Mouse (Mus musculus) liver, adult 2 months (tissue): Measurements from ENCODE around the gene Gnl2. TPM values are rescaled to one million over a fixed set of nuclear protein-coding genes. Genes with fewer than 3 reads are reported as not detected.

Experiments used
- DNase-seq: peaks from one replicate; pipeline ENCODE4 v3.0.0-alpha.2; 2011; ENCODE audit warnings: low read depth, low spot score; ENCODE audit errors: extremely low read depth
- H3K27ac ChIP-seq: fragments of 200-500 bp; replicated peaks from 2 replicates; pipeline ENCODE4 v1.5.1; 2012; ENCODE audit warnings: low read depth, mild to moderate bottlenecking, control low read depth, inconsistent platforms, low read length; ENCODE audit not compliant: insufficient read depth
- H3K27me3 ChIP-seq: fragments of 200-500 bp; 2 replicates; pipeline ENCODE4 v1.6.1; 2012; ENCODE audit warnings: mild to moderate bottlenecking, moderate library complexity, low read length, inconsistent platforms; ENCODE audit not compliant: control insufficient read depth, insufficient read depth
- H3K36me3 ChIP-seq: fragments of 200-500 bp; 2 replicates; pipeline ENCODE4 v1.6.1; 2012; ENCODE audit warnings: low read length, inconsistent platforms; ENCODE audit not compliant: control insufficient read depth, insufficient read depth
- H3K4me1 ChIP-seq: fragments of 200-500 bp; 2 replicates; pipeline ENCODE4 v1.6.1; 2011; ENCODE audit warnings: low read length; ENCODE audit not compliant: control insufficient read depth, insufficient read depth
- H3K4me3 ChIP-seq: fragments of 200-500 bp; 2 replicates; pipeline ENCODE4 v1.5.1; 2011; ENCODE audit warnings: low read depth, mild to moderate bottlenecking, control low read depth, low read length, moderate library complexity; ENCODE audit not compliant: insufficient read depth
- H3K79me2 ChIP-seq: fragments of 200-500 bp; 2 replicates; pipeline ENCODE4 v1.6.1; 2012; ENCODE audit warnings: inconsistent platforms, mild to moderate bottlenecking, low read length, moderate library complexity; ENCODE audit not compliant: control insufficient read depth, insufficient read depth
- H3K9ac ChIP-seq: fragments of 200-500 bp; 2 replicates; pipeline ENCODE4 v1.6.1; 2012; ENCODE audit warnings: low read depth, mild to moderate bottlenecking, control low read depth, inconsistent platforms, low read length
- CTCF ChIP-seq: fragments of 200-500 bp; IDR thresholded peaks from 2 replicates; pipeline ENCODE4 v1.5.1; 2011; ENCODE audit warnings: low read depth, low read length, control low read depth
- POLR2A ChIP-seq: fragments of 200-500 bp; IDR thresholded peaks from 2 replicates; pipeline ENCODE4 v1.6.1; 2011; ENCODE audit warnings: low read length, control low read depth; ENCODE audit not compliant: insufficient read depth; ENCODE audit errors: extremely low read depth
- WGBS: fragments of 180-500 bp; shearing (Covaris S2); methylation state at CpG from one replicate; pipeline ENCODE4 v1.1.7; 2018; 5-methylcytosine and 5-hydroxymethylcytosine counted together
- polyA plus RNA-seq: library from polyadenylated mRNA; depleted of rRNA; stranded (reverse); fragments of >200 nt; gene quantifications from 2 replicates; pipeline ENCODE4 v1.2.3, GENCODE M21; 2012; rRNA removed
- total RNA-seq: library from RNA; depleted of rRNA; stranded (reverse); fragments of >200 nt; gene quantifications from 2 replicates; pipeline ENCODE4 v1.2.3, GENCODE M21; 2014; rRNA removed

Gnl2 gene
- total and polyA plus RNA-seq, 2 experiments: 13.7 to 22.0 TPM

GRCm38 (mm10) chr4:125099458-125099857 lies 83.1 kb downstream of the Gnl2 start:
- peak; percentile 47 for DNase-seq
- H3K4me1 ChIP-seq: no peaks in the 10 kb centered on the region

DNA sequence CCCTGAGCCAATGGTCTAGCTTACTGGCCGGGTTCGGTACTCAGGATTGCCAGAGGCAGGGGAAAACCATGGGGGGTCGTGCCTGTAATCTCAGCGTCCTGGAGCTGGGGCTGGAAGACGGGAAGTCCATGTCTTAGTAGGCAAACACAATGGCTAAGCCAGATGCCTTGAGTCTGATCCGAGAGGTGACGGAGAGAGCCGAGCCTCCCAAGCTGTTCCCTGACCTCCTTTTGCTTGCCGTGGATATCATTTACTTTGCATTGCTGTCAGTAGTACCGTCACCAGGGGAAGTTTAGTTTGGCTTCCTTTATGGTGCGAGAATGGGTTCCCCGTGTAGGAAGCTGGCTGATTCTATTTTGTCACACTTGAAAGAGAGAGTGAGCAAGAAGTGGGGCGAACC lies 84.9 kb downstream of the Gnl2 start:
- Histone ChIP-seq H3K9ac (no peak overlapping the region), H3K27me3 (no peaks in the 10 kb centered on the region), H3K4me1 (no peaks in the 10 kb centered on the region), H3K79me2 (peaks cover 3% of the 10 kb centered on the region; the same call in 1 of the 2 replicates), H3K4me3 (no peak overlapping the region), H3K36me3 (peaks cover 4% of the 10 kb centered on the region; the same call in 1 of the 2 replicates), H3K27ac (no peak overlapping the region)
- TF ChIP-seq POLR2A (no peak), CTCF (no peak)
- WGBS: 90% methylated on average over 13 of the region's 13 CpGs
- DNase-seq: no peak

More at GRCm38 (mm10) chr4:125099458-125099857, 83.1 kb downstream of the Gnl2 start:
- no peak overlapping the region for H3K4me3 ChIP-seq
- WGBS: 9% methylated on average over 8 of the region's 8 CpGs
- no peaks in the 10 kb centered on the region for H3K27me3 ChIP-seq
- peaks cover 3% of the 10 kb centered on the region; the same call in 1 of the 2 replicates for H3K79me2 ChIP-seq
- peaks cover 4% of the 10 kb centered on the region; the same call in 1 of the 2 replicates for H3K36me3 ChIP-seq
- H3K9ac ChIP-seq: no peak overlapping the region
- H3K27ac ChIP-seq: no peak overlapping the region
- TF ChIP-seq POLR2A (no peak), CTCF (peak; percentile 85)

Other genes starting within 250 kb of the Gnl2 start
- gene Mtf1, start 214.5 kb upstream of the Gnl2 start, total RNA-seq: 4.3 and 5.5 TPM in 2 replicates
- 5.1 and 6.0 TPM in 2 replicates for gene Mtf1, start 214.5 kb upstream of the Gnl2 start, polyA plus RNA-seq
- gene Yrdc, start 165.9 kb upstream of the Gnl2 start, total RNA-seq: 17.0 and 19.3 TPM in 2 replicates
- gene Yrdc, start 165.9 kb upstream of the Gnl2 start, polyA plus RNA-seq: 25.1 and 36.9 TPM in 2 replicates
- 35.5 and 41.5 TPM in 2 replicates for gene 1110065P20Rik, start 165.4 kb upstream of the Gnl2 start, total RNA-seq
- gene 1110065P20Rik, start 165.4 kb upstream of the Gnl2 start, polyA plus RNA-seq: 43.5 and 49.9 TPM in 2 replicates
- gene Maneal, start 154.4 kb upstream of the Gnl2 start, total RNA-seq: under 0.01 TPM in 1 of 2 replicates, not detected in the other
- not detected in 2 replicates for gene Maneal, start 154.4 kb upstream of the Gnl2 start, polyA plus RNA-seq
- gene Epha10, start 135.7 kb upstream of the Gnl2 start, total RNA-seq: not detected in 2 replicates
- not detected in 2 replicates for gene Epha10, start 135.7 kb upstream of the Gnl2 start, polyA plus RNA-seq
- 3.4 and 4.1 TPM in 2 replicates for gene 9930104L06Rik, start 79.5 kb upstream of the Gnl2 start, total RNA-seq
- 4.7 and 9.2 TPM in 2 replicates for gene 9930104L06Rik, start 79.5 kb upstream of the Gnl2 start, polyA plus RNA-seq
- 0.37 and 1.0 TPM in 2 replicates for gene Cdca8, start 77.3 kb upstream of the Gnl2 start, total RNA-seq
- gene Cdca8, start 77.3 kb upstream of the Gnl2 start, polyA plus RNA-seq: 0.67 and 0.91 TPM in 2 replicates
- gene Rspo1, start 30.2 kb upstream of the Gnl2 start, total RNA-seq: 0.09 TPM in 1 of 2 replicates, not detected in the other
- 0.37 and 0.56 TPM in 2 replicates for gene Rspo1, start 30.2 kb upstream of the Gnl2 start, polyA plus RNA-seq
- 0.09 TPM in 1 of 2 replicates, not detected in the other for gene Dnali1, start 49.1 kb downstream of the Gnl2 start, total RNA-seq
- gene Dnali1, start 49.1 kb downstream of the Gnl2 start, polyA plus RNA-seq: 0.05 TPM in 1 of 2 replicates, not detected in the other
- gene Snip1, start 50.1 kb downstream of the Gnl2 start, total RNA-seq: 7.5 and 7.6 TPM in 2 replicates
- gene Snip1, start 50.1 kb downstream of the Gnl2 start, polyA plus RNA-seq: 6.1 and 6.9 TPM in 2 replicates
- 4.7 and 4.9 TPM in 2 replicates for gene Meaf6, start 68.5 kb downstream of the Gnl2 start, total RNA-seq
- gene Meaf6, start 68.5 kb downstream of the Gnl2 start, polyA plus RNA-seq: 5.2 and 5.9 TPM in 2 replicates
- gene Zc3h12a, start 111.3 kb downstream of the Gnl2 start, total RNA-seq: 0.67 and 0.74 TPM in 2 replicates
- 2.4 and 3.0 TPM in 2 replicates for gene Zc3h12a, start 111.3 kb downstream of the Gnl2 start, polyA plus RNA-seq